Mouse (Mus musculus) kidney, postnatal 4 days (tissue): ENCODE measurements at regions not wholly inside any gene's neighbourhood (a gene's known extent, or its start where the extent isn't known, plus 50 kb on each side); places are given as distances from the start of the nearest gene placed in this dataset.

Experiments used
- DNase-seq, 2 experiments: peaks; one replicate each; pipeline ENCODE4 v3.0.0; 2021; ENCODE audit warnings: mixed read lengths in 2 of 2

DNA sequence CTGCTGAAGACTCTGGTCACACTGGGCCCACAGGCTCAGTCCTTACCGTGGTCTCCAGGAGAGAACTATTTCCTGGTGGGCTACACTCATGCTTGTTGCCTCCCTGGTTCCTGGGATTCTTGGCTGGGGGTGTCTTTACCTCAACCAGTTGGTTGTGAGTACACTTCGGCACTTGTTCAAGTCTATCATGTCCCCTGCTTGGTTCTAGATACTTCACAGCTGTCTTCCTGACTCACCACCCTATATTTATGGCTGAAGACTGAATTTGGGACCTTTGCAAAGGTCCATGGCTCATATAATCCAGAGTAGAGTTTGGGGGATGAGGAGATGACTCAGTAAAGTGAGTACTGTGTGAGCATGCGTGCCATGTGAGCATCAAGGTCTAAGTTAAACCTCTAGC, 245.0 kb upstream of the Habp2 start:
- DNase-seq, result no peak

DNA sequence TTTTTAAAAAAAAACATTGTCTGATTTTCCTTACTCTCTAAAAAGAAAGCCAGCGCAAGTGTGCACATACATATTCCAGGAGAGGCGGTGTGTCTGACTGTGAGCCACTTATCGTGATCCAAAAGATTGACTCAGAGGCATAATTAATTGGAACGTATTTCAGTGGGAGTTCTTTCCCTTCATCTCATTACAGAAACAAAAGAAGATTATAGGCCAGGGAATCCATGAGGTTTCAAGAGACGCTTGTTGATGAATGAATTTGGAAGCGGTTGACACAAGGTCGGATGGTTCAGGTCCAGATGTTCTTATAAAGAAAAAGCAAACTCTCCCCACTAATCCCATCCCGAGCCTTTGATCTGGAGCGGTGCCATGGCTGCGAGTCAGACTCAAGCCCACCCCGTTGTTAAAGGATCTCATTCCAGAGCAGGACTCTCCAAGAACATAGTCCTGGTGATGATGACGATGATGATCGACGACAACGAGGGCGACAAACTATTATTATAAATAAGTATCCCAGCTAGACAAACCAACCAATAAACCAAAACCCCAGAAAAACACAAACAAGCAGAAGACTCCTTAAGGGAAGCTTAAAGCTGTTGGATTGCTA, 240.1 kb upstream of the Habp2 start:
- no peak for DNase-seq

DNA sequence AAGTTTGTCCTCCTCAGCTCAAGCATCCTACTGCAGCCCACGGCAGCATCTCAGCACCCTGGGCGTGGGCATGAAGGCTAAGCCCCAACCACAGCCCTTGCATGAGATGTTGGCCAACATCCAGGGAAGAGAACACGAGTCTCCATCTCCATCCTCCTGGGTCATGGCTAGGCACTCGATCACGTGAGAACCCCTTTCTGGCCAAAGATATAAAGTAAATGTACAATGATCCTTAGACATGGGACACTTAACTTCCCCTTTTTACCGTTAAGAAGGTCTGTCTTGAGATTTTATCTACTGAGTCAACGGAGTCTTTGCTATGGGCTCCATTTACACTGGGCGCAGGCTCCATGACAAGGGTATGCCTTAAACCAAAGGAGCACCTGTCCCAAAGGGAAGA, 232.8 kb upstream of the Habp2 start:
- no peak for DNase-seq

DNA sequence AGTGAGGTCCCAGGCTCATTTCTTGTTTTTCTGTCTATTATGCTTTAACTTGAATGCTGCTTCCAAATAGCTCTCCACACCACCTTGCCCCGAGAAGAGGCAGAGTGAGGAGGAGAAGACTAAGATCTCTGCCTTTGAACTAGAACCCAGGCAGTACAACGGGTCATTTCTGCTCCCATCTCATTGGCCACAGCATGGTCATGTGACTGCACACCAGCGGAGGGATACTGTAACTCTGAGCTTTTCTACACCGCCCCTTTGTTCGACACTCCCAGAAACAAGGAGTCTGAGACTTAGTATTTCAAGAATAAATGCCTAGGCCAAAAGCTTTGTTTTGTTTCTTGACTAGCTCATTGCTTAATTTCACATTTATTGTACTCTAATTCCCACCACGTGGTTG, 230.5 kb upstream of the Habp2 start:
- no peak for DNase-seq

DNA sequence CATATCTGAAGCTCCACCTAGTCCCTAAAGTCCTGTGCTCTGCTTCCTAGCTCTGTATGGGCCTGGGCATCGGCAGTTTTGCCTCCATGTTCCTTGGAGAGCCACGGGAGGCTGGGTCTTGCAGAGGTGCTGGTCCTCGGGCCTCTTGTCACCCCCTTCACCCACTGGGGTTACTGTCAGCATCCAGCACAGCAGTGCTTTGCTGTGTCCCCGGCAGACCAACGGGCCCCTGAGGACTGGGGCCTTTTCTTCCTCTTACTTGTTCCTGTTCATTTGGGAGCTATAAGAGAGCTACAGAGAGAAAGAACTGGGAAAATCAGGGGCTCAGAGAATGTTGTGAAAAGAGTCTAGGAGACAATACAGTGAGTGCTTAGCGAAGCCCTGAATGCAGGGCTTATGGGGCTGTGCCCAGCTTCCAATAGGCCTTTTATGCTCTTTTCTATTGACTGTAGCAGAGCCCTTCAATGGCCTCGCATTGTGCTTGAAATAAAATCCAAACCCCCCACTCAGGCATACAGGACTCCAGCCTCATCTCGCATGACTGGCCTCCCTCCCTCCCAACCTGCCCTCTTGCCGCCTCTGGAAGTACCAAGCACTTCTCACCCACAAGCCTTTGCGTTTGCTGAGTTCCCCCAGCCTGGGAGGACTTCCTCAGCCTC, 224.9 kb upstream of the Habp2 start:
- no peak for DNase-seq

DNA sequence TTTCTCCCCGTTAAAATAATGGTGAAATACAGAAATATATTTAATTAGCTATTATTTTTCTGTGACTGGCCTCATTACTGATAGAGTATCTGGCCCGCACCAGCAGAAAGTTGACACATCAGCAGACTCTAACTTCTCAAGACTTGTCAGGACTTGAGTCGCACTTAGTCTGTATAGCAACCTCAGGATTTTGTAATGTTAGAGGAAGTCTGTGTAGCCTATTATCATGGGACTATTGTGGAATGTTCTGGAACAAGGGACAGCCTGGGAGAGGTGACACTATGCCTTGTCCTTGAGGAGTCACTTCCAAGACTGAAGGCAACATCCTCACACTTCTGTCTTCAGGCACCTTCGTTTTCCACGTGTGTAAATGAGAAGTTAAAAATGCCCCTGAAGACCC, 223.8 kb upstream of the Habp2 start:
- no peak for DNase-seq

DNA sequence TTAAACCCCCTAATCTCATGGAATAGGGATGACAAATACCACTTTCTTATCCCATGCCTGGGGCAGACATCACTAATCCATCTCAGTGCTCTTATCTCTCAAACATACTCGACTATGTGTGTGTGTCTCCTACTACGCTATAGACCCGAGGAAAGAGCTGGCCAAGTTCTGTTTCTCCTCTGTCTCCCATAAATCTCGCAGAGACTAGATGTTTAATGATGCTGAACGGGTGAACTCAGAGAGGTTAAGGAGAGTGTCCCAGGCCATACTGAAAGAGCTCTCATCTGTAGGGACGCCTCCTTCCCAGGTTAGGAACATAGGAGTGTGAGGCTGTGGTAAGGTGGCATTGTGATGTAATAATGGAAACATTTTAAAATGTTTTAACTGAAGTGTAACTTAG, 221.2 kb upstream of the Habp2 start:
- no peak for DNase-seq

DNA sequence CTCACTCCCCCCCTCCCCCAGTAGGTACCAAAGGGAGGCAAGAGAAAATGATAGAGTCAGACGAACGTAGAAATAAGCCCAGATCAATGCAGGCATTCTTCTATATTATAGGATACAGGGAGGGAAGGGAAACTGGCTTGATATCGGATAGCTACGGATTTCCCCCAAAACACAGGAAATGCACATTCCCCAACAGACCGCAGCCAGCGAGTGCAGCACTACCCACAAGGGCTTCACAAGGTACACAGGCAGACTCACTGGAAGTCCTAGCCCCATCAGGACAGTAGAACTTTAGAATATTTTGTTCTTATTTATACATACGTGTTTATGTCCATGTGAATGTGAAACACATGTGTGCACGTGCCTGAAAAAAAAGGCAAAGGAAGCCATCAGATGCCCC, 218.8 kb upstream of the Habp2 start:
- no peak for DNase-seq

DNA sequence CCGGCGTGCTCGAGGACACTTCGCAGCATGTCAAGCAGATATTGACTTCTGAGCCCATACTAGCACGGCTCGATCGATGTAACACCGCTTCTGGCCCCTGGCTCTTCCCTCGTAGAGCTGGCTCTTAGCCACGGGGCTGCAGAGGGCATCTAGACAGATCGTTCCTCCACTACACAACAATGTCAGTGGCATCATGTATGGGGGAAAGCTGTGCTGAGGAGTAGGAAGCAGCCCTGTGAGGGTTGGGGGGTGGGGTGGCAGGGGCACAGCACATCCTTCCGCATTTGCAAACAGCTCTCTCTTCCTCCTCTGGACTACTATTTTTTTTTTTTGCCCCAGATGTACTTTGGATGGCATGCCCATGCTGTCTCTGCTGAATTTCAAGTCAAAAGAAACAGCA, 218.1 kb upstream of the Habp2 start:
- DNase-seq, result peak in 1 of 2 experiments; percentile 23

DNA sequence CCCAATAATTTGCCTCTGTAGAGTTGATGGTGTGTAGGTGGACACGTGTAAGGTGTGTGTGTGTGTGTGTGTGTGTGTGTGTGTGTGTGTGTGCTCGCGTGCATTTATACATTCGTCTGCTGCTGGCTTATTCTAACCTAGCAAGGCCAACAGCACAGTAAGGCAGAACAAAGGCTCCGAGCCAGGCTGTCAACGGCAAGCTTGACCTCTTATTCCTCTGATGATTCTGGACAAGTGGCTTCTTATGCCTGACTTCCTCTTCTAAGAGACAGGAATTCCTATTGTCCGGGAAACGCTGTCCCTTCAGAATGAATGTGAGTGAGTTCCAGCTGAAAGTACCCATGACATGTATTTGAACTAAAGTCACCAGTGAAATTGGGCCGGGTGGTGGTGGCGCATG, 217.7 kb upstream of the Habp2 start:
- peak; percentile 26 to 45 for DNase-seq

DNA sequence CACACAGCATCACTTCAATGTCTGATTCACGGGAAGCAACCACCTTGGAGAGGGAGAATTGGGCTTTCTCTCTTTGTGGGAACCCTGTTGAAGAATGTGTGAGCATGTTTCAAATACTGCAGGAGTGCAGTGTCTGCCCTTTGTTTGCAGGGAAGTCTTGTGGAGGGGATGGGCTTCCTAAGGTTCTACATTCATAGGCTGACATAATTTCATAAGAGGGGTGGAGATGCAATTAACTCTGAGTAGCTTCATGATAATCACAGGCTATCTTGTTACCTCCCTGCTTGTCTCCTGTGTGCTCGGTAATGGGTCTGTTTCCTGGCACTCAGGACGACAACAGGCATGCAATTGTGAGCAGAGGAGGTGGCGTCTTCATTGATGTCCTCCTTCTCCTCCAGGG, 215.6 kb upstream of the Habp2 start:
- DNase-seq, result no peak

DNA sequence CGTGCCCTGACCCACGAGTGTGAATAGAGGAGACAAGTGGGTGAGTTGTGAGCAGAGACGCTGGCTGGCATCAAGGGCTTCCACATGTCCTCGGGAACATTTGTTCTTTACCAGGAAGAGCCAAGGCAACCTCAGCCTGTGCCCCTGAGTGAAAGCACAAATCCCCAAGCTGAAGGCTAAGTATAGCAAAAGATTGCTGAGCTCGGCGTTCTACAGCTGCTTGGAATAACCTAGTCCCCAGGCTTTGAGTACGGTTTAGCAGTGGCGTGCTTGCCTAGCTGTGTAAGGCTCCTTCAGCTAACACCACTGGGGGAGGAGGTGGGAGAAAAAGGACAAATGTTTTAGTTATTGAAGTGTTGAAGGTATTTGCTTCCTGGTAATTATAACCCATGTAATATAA, 210.8 kb upstream of the Habp2 start:
- no peak for DNase-seq

DNA sequence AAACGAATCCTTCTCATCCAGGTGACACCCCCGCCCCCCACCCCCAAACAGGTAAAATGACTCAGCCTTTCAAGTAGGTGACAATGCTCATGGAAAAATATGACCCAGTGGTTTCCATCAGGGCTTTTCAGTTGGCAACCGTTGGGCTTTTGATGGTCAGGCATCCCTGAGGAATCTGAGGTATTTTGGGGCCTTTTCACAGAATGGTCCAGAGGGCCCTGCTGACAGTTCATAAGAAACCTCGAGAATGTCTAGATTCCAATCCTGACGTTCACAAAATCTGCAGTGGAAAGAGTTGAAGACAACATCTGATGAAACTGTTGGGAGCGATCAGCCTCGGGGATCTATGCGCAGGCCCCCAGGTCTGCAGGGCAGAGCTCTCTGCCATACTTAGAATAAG, 209.4 kb upstream of the Habp2 start:
- DNase-seq, result no peak

DNA sequence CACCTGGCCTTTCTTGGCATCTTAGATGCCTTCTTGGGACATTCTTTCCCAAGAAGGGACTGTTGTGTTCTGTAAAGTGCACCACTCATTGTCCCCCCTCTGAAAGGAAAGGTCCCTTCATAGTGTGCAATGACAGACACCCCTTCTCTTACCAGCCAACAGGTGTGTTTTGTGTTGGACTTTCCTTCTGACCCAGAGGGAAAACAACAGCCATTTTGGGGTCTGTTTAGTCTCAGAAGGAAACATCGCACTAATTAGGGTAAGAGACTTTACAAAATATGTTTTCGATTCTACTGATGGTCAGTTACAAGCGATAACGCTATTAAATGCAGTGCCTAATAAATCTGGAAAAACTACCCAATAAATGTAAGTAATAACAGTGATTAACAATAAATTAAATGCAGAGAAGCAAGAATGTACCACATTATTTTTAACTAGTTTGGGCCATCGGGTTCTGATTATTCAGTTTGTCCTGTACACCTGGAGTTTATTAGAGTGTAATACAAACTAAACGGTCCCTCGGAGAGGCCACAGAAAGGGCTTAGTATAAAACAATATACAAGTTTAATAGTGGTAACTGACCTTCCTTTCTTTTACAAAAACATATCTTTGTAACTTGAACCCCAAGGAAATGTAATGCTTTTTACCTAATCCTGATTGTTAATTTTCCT, 200.4 kb upstream of the Habp2 start:
- DNase-seq, result no peak

DNA sequence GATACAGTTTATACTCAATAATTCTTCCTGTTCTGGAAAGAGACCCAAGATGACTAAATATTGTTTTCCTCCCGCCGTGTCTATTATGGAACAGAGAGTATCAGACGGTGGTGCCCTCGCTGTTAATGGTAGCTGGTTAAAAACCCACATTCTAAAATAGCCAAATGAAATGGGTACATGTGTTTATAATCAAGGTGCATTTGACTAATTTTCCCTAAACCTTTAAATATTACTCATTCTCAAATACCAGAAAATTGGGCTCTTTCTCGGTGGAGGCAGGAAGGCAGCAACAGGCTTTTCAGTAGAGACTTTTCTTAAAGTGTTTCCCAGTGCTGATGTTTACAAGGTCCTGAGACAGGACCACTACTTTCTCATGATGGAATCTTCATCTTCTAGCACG, 199.8 kb upstream of the Habp2 start:
- no peak for DNase-seq

DNA sequence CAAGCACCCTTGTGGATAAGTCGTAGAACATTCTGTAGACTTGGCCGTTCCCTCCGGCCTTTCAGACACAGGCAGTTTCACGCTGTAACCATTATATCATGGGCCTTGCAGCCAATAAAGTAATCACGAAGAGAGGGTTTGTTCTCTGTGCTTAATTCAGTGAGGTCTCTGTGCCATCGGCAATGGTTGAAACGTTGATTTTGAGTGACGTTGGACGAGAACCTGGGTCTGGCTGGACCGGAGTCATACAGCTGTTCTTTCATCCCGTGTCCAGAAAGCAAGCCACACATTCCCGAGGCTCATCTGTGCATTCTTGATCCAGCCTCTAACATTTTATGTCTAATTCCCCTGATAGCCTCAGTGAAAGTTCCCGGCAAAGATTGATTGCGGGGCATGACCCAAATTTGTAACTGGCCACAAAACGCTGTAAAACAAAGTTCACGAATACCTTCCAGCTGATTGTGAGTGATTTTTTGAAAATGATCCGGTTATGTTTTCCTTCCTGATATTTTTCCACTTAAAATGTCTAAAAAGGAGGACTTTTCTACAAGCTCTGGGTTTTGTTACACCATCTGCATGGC, 197.1 kb upstream of the Habp2 start:
- DNase-seq, result peak; percentile 48 to 57

DNA sequence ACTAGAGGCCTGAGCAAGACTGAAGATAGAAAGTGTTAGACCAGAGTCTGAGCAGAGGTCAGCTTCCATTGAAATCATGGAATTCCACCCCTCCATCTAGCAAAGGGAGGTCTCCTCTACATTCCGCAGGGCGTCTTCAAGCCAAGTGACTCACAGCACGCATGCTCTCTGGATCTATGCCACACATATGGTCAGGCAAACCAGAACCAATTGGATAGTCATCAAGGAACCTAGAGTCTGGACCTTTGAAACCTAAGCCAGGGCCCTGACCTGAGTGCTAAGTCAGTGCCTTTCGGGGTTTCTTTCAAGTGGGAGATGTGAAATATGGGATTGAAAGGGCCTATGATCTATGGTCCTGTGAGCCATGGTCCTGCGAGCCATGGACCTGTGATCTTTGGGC, 195.4 kb upstream of the Habp2 start:
- DNase-seq, result no peak

DNA sequence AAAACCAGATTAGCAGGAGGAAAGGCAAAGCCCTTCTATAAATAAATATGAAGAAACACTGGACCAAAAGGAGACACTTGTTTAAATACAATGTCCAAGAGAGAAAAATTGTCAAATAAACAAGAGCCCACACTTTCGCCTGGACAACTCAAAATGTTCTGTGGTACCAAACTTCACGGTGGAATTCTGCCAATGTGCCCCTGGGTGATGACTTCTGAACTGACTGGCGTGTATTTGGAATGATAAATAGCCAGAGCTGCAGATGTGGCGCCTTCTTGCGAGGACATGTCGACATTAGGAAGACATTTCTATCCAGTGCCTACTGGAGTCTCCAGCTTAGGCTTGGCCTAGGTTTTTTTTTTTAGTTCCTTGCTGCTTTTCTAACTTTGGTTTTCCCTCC, 191.1 kb upstream of the Habp2 start:
- no peak for DNase-seq

DNA sequence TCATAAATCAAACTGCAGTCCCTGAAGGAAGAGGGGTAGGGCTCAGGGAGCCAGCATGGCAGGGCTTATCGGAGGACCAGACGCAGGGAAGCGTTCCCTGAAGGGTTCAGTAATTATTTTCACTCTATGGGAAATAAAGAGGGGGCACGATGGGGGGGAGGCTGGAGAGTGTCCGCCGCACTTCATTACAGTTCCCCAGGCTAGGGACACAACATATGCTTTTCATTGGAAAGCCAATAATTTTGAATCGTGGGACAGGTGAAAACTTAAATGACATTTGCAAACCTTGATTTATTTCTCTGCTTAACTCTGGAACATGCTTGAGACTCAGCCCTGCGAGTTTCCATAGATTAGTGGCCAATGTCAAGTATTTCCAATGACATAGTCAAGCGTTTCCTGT, 187.2 kb upstream of the Habp2 start:
- no peak for DNase-seq

DNA sequence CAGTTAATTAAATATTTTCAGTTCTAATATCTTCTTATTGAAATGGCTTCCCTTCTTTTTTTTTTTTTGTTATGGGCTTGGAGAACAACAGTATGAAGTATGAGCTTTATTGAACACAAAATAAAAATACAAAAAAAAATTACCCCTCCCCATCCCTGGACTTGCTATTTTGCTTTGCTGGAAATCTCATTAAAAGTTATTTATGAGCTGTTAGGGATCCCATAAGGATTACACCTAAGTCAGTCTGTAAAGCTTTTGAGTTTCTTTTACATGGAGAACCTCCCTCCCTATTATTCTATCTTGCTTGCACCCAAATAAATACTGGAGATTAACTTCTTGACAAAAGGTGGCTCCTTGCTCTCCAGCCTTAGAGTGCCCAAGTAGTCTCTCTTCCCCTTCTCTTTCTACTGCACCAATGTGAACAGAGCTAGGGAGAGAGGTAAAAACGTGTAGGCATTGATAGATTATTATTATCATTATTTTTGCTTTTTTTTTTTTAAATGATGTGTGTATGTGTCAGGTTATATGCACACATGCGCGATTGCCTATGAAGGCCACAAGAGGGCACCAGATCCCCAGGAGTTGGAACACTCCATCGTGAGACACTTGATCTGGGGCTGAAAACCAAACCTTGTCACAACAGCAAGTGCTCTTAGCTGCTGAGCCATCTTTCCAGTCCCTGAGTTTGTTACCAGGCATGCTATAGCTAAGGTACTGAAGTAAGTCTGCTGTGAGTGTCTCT, 186.6 kb upstream of the Habp2 start:
- no peak for DNase-seq

DNA sequence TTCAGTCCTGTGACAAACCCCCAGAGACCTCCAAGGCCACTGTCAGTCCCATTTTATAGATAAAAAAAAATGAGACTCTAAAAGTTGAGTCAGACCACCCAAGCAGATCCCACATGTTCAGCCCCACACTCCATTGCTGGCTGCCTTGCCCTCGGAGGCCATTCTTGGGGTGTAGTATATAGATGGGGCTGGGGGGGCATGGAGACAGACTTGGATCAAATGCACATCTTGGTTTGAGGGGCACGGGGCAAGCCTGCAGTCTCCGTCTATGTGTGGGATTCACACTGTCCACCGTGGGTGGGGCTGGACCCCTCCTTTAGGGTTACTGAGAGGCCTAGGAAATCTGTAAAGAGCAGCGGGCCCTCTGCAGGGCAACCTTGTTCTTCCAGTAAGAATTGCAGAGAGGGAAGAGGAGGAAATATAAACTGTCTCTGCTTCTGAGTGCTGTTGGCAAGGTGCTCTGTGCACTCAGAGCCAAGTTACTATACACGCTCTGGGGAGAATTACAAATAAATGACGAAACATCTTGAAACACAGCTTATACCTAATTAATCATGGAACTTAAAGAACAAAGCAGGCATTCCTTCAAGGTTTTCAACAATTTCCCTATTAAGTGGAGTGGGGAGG, 184.4 kb upstream of the Habp2 start:
- no peak for DNase-seq

DNA sequence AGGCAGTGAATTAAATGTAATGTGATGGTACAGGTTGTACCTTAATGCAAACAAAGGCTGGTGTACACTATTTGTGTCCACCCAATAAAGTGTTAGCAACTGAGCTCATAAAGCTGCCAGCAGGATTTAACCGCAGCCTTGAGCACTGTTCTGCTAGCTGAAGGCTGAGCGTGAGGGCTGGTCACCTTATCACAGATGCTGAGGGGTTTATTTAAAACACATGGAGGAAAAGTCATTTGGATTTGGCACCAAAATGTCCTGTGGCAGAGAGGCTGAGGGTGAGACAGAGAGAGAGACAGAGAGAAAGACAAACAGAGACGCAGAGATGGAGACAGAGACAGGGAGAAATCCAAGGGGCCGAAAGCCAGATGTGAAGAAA, 181.9 kb upstream of the Habp2 start:
- no peak for DNase-seq

DNA sequence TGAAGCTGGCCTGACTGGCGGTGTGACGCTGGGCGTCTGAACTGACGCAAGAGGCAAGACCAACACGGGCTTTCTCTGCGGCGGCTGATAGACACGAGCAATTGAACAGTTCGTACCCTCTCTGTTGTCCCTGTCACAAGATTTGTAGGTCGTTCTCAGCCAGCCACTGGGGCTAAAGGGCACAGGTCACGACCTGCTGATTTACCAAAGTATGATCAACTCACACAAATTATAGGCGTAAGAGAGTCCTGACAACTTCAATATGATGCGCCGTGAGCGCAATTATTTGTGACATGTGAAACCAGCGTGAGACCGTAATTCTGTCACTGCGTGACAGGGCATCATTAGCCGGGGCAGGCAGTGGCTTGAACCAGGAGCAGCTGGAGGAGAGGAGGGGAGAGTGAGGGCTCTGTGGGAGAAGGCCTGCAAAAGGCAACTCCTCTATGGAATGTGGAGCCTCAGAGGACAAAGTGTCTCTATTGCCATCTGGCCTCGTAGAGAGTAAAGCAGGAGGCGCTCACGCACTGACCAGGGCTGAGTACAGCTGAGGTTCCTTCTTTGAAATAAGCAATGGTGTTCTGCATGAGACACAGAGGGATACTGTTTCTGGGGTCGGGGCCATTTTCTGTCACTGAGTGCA, 181.4 kb upstream of the Habp2 start:
- DNase-seq, result peak; percentile 47 to 61
